Mouse (Mus musculus): ENCODE results near the gene Mob1b.

GRCm38 (mm10) chr5:88716983-88717382 lies 3.7 kb upstream of the Mob1b start:
- TF ChIP-seq USF1 (IDR thresholded peaks at IDR 0.05; ENCODE audit: low read depth, low read length) = no peak
- TF ChIP-seq E2F4 (IDR thresholded peaks at IDR 0.05; ENCODE audit: borderline replicate concordance, low read depth, low read length) = no peak
- TF ChIP-seq EP300 (IDR thresholded peaks at IDR 0.05; ENCODE audit: low read depth in 1 of 2, low read length in 2 of 2) = no peak
- TF ChIP-seq ZKSCAN1 (IDR thresholded peaks at IDR 0.05; ENCODE audit: low read depth, low read length) = no peak
- no peak for TF ChIP-seq CHD1 (IDR thresholded peaks at IDR 0.05; ENCODE audit: low read depth, low read length)
- no peak for TF ChIP-seq CTCF (IDR thresholded peaks at IDR 0.05 in 2 of 3, conservative IDR thresholded peaks at IDR 0.05 in 1 of 3; ENCODE audit: control insufficient read depth in 1 of 3, insufficient read depth in 1 of 3, low read depth in 2 of 3, low read length in 3 of 3, poor library complexity in 1 of 3, severe bottlenecking in 1 of 3)
- no peak for TF ChIP-seq ELF1 (IDR thresholded peaks at IDR 0.05; ENCODE audit: low read depth, low read length)
- no peak for TF ChIP-seq MAZ (IDR thresholded peaks at IDR 0.05; ENCODE audit: low read depth, low read length)
- no peak for TF ChIP-seq TAL1 (IDR thresholded peaks at IDR 0.05; ENCODE audit: low read length)
- no peak for TF ChIP-seq POLR2A (IDR thresholded peaks at IDR 0.05; ENCODE audit: control insufficient read depth in 1 of 2, insufficient read depth in 1 of 2, low read depth in 1 of 2, low read length in 2 of 2, poor library complexity in 1 of 2)
- no peak for TF ChIP-seq KAT2A (conservative IDR thresholded peaks at IDR 0.05; ENCODE audit: low read depth, low read length)
- TF ChIP-seq MAX (IDR thresholded peaks at IDR 0.05; ENCODE audit: low read length) = no peak

All from MEL (cell line).